Mouse (Mus musculus) G1E (cell line): ENCODE data around the gene Foxn2. TPM values are rescaled to one million over a fixed set of nuclear protein-coding genes. Genes with fewer than 3 reads are reported as not detected.
"Not testable (repeated sequence)": the region's sequence is repeated elsewhere in the genome, so short reads cannot be mapped to it uniquely, and the experiment has no call there.

Source experiments
- ATAC-seq: 2 replicates; pipeline ENCODE4 v1.8.0; 2016; ENCODE audit warnings: mild to moderate bottlenecking; ENCODE audit not compliant: insufficient number of reproducible peaks, poor library complexity, low FRiP score, severe bottlenecking; ENCODE audit errors: extremely low read depth
- DNase-seq: peaks from one replicate; pipeline ENCODE4 v3.0.0; 2012; ENCODE audit warnings: low spot score
- H3K27me3 ChIP-seq: 2 replicates; pipeline ENCODE4 v1.6.1; 2012; ENCODE audit warnings: mild to moderate bottlenecking, low read length, inconsistent platforms; ENCODE audit not compliant: insufficient read depth
- H3K36me3 ChIP-seq: replicated peaks from 2 replicates; pipeline ENCODE3; 2012; ENCODE audit warnings: mild to moderate bottlenecking, inconsistent platforms
- H3K4me1 ChIP-seq: 2 replicates; pipeline ENCODE4 v1.6.1; 2012; ENCODE audit warnings: low read depth, low read length, inconsistent platforms, mixed read lengths; ENCODE audit not compliant: insufficient read depth
- H3K4me3 ChIP-seq: 2 replicates; pipeline ENCODE4 v1.5.1; 2012; ENCODE audit warnings: low read depth, mild to moderate bottlenecking, inconsistent platforms, low read length, moderate library complexity, mixed read lengths
- H3K9me3 ChIP-seq: replicated peaks from 2 replicates; pipeline ENCODE4 v1.6.1; 2012; ENCODE audit warnings: inconsistent platforms
- CTCF ChIP-seq: IDR thresholded peaks from 2 replicates; pipeline ENCODE4 v1.5.1; 2012; ENCODE audit warnings: low read depth, low read length, inconsistent platforms, mixed read lengths
- GATA1 ChIP-seq: IDR thresholded peaks from 2 replicates; pipeline ENCODE4 v1.6.1; 2012; ENCODE audit warnings: borderline replicate concordance, low read length, inconsistent platforms, mixed read lengths
- GATA2 ChIP-seq: IDR thresholded peaks from 2 replicates; pipeline ENCODE4 v1.6.1; 2012; ENCODE audit warnings: low read depth, low read length, inconsistent platforms, borderline replicate concordance
- POLR2AphosphoS5 ChIP-seq: IDR thresholded peaks from 2 replicates; pipeline ENCODE4 v1.6.1; 2012; ENCODE audit warnings: low read depth, low read length, inconsistent platforms; ENCODE audit not compliant: insufficient replicate concordance
- TAL1 ChIP-seq: conservative IDR thresholded peaks from 2 replicates; pipeline ENCODE4 v1.6.1; 2012; ENCODE audit warnings: low read depth, low read length, inconsistent platforms, mixed read lengths
- polyA plus RNA-seq: library from polyadenylated mRNA; stranded (reverse); fragments of >175 nt; gene quantifications from 2 replicates; pipeline ENCODE4 v1.2.3, GENCODE M21; 2012
- total RNA-seq, 2 experiments: library from RNA; stranded (forward) in 1 of 2; stranded (reverse) in 1 of 2; fragments of 200-1000 nt in 1 of 2; fragments of >200 nt in 1 of 2; fragmentation: Nextera tagmentation in 1 of 2; gene quantifications; 2 replicates each; pipeline ENCODE4 v1.2.3; 2014 to 2017

The Foxn2 gene
- total and polyA plus RNA-seq, 3 experiments, result 18.8 to 43.9 (median 42.0) TPM

DNA sequence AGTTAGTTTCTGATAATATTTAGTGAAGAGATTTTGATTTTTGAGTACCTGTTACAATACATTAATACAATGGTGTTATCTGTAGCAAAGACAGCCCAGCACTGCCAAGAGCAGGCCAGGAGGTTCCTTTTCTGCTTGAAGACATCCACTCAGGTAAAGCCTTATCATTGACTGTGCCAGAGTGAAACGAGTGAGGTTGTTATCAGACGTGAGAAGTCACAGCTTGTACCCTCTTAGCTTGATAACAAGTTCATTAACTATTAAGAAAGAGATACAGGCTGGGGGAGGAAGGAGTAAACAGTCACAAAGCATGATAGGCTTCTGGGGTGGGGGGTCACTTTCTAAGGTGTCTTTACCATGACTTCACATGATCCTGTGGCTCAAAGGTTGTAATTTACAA is 19.0 kb downstream of the Foxn2 start:
- H3K4me1 ChIP-seq, result peaks cover 26% of the 10 kb centered on the region
- no peaks in the 10 kb centered on the region for H3K27me3 ChIP-seq
- no peak for TF ChIP-seq CTCF
- TF ChIP-seq TAL1, result peak; percentile 60
- DNase-seq, result no peak
- peak; percentile 84 for ATAC-seq
- no peaks in the 10 kb centered on the region for H3K9me3 ChIP-seq
- peaks cover 14% of the 10 kb centered on the region for H3K36me3 ChIP-seq
- no peak overlapping the region; the same call in 1 of the 2 replicates for H3K4me3 ChIP-seq

DNA sequence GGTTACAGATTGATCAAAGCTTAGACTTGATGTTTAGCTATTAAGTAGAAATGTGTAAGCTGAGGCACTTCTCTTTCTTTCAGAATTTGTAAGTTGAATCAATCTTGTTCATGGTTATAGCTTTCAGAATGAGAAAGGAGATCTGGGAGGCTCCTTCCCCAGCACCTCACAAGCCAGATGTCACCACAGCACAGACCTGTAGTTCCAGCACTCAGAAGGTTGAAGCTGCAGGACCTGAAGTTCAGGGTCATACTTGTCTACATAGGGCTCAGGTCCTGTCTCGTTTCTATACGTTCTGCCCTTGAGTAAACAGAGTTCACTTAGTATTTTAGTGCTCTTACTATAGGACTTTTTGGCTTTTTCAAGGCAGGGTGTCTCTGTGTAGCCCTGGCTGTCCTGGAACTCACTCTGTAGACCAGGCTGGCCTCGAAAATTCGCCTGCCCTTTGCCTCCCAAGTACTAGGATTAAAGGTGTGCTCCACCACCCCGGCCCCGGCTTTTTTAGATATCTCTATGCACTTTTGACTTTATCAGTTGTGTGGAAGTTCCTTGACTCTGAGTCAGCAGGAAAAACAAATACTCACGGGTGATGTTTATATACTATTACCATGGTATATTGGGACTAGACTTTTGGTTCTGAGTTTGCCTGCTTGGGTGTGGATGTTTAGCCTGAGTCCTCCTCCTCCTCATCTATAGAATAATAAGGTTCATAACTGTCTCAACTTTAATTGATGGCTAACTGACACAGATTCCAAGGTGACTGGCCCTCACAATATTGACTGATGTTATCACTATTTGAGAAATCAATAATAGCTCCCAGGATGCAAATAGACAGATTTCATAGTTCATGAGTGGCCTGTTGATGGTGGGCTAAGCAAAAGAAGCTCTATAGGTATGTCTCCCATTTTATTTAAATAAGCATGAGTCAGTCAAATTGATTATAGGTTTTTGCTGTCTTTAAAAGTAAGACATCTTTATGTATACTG is 19.7 kb downstream of the Foxn2 start:
- no peaks in the 10 kb centered on the region for H3K9me3 ChIP-seq
- H3K4me3 ChIP-seq, result peak overlapping the region; percentile 13; the same call in 1 of the 2 replicates
- H3K27me3 ChIP-seq, result no peaks in the 10 kb centered on the region
- ATAC-seq (peak; percentile 22; the same call in 1 of the 2 replicates), DNase-seq (no peak)
- no peak for TF ChIP-seq POLR2AphosphoS5
- no peak for TF ChIP-seq TAL1
- no peak for TF ChIP-seq GATA2
- TF ChIP-seq GATA1, result no peak
- peaks cover 30% of the 10 kb centered on the region for H3K4me1 ChIP-seq
- peaks cover 17% of the 10 kb centered on the region for H3K36me3 ChIP-seq

- H3K27me3 ChIP-seq, result no peaks in the 10 kb centered on the region
- H3K4me3 ChIP-seq, result no peak overlapping the region
- peak; percentile 41 for ATAC-seq
- no peak for DNase-seq
- H3K9me3 ChIP-seq, result no peaks in the 10 kb centered on the region
- peaks cover 46% of the 10 kb centered on the region for H3K4me1 ChIP-seq
- TF ChIP-seq GATA1 (no peak), POLR2AphosphoS5 (no peak), GATA2 (no peak), TAL1 (no peak), CTCF (no peak)
- H3K36me3 ChIP-seq, result peaks cover 36% of the 10 kb centered on the region
Observed at GRCm38 (mm10) chr17:88462658-88463057, 22.1 kb downstream of the Foxn2 start.

DNA sequence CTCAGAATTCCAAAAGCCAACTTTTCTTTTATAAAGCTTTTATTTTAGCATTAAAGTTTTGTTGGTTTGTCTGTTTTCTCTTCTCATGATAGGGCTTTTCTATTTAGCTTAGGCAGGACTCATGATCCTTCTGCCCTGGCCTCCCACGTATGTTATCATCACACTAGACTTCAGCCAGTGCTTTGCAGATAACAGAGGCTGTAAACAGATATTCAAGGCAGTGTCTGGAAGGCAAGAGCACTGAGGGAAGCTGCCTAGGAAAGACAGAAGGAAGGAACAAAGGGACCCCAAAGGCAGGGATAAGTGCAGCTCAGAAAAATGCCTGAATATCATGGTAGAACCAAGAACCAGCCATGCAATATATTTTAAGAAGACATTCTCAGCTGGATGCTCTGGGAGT is 26.1 kb downstream of the Foxn2 start:
- no peak; the same call in 1 of the 2 replicates for ATAC-seq
- no peaks in the 10 kb centered on the region for H3K27me3 ChIP-seq
- no peak for DNase-seq
- no peak overlapping the region for H3K4me3 ChIP-seq
- H3K9me3 ChIP-seq, result peaks cover 6% of the 10 kb centered on the region; the same call in 1 of the 2 replicates
- peaks cover 28% of the 10 kb centered on the region for H3K4me1 ChIP-seq
- TF ChIP-seq CTCF (no peak), GATA2 (no peak), GATA1 (no peak), POLR2AphosphoS5 (no peak), TAL1 (no peak)
- peaks cover 51% of the 10 kb centered on the region for H3K36me3 ChIP-seq

GRCm38 (mm10) chr17:88467696-88468095 is 27.2 kb downstream of the Foxn2 start:
- Histone ChIP-seq H3K36me3 (peaks cover 58% of the 10 kb centered on the region), H3K9me3 (peaks cover 6% of the 10 kb centered on the region; the same call in 1 of the 2 replicates), H3K4me1 (peaks cover 32% of the 10 kb centered on the region), H3K27me3 (no peaks in the 10 kb centered on the region), H3K4me3 (no peak overlapping the region)
- TF ChIP-seq TAL1 (no peak), CTCF (no peak), POLR2AphosphoS5 (no peak), GATA2 (no peak), GATA1 (no peak)
- no peak for DNase-seq
- no peak for ATAC-seq

DNA sequence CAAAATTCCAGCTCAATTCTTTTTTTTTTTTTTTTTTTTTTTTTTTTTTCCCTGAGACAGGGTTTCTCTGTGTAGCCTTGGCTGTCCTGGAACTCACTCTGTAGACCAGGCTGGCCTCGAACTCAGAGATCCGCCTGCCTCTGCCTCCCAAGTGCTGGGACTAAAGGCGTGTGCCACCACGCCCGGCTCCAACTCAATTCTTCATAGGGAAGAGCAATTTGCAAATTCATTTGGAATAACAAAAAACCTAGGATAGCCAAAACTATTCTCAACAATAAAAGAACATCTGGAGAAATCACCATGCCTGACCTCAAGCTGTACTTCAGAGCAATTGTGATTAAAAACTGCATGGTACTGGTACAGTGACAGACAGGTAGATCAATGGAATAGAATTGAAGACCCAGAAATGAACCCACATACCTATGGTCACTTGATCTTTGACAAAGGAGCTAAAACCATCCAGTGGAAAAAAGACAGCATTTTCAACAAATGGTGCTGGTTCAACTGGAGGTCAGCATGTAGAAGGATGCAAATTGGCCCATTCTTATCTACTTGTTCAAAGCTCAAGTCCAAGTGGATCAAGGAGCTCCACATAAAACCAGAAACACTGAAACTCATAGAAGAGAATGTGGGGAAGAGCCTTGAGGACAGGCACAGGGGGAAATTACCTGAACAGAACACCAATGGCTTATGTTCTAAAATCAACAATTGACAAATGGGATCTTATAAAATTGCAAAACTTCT is 28.3 kb downstream of the Foxn2 start:
- ATAC-seq, H3K9me3 ChIP-seq, H3K4me3 ChIP-seq, DNase-seq, H3K27me3 ChIP-seq: not testable (repeated sequence)
- peaks cover 49% of the 10 kb centered on the region for H3K36me3 ChIP-seq
- peaks cover 28% of the 10 kb centered on the region for H3K4me1 ChIP-seq
